Mouse (Mus musculus) heart, postnatal 0 days (tissue): ENCODE measurements around the gene Ubqln5.

Source experiments
- CTCF ChIP-seq: IDR thresholded peaks from 2 replicates; pipeline ENCODE4 v1.5.1; 2016; ENCODE audit warnings: antibody characterized with exemption, control low read depth, low read depth
- EP300 ChIP-seq: IDR thresholded peaks from 2 replicates; pipeline ENCODE4 v1.6.1; 2016; ENCODE audit warnings: antibody characterized with exemption, low read depth

DNA sequence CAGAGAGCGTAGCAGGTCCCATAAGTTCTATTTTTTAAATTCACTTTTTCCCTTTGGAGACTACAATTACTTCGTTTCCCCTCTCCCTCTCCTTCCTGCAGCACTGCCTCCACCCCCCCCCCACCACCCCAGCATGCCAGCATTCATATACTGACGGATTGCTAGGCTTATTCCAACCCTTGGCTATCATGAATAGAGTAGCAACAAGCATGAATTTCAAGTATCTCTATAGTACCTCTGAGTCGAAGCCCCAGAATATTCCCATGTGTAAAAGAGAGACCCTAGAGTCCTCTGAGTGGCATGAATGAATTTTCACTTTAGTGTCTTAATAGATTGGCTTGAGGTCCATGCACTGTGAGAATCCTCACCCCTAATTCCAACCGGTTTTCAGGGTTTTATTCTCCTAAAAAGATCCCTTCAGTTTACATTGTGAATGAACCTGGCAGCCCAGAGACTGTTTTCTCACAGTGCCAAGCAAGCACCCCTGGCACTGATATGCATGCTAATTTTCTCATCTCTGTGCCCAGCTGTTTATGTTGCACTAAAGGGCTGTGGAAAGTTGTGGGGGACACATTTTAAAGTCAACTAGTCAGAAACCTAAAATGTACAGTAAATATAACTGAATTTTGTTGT, 48.9 kb upstream of the Ubqln5 start:
- TF ChIP-seq CTCF (no peak), EP300 (no peak)
